ENCODE assay signal across 15 mouse cellular contexts in the genomic region with DNA sequence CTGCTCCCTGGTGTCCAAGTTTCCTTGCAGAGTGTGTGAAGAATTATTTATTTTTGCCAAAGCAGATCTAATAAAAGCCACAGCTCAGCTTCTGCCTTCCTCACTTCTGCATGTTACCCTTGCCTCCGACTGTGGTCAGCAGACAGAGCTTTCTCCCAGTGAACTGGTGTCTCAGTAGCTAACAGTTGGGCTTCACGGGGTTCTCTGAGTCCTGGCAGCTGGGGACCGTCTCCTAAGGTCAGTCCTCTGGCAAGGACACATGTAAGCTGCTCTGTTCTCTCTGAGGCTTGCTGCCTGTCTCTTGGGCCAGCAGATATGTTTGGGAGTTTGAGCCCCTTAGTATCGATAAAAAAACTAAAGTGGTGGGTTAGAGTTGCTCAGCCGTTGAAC. TPM values are rescaled to one million over a fixed set of nuclear protein-coding genes. Genes with fewer than 3 reads are reported as not detected.
A peak's percentile ranks its signal among the peaks of the same experiment; 100 is the strongest.
DNase-seq lines count a peak whose midpoint lies in the region; ATAC-seq and TF ChIP-seq lines count a peak whose summit lies in the region.
"Had no signal": no experiment of that assay in that cellular context is flagged by ENCODE, and none has a peak within 500 bp of the region (broad histone marks: within the 10 kb centered on the region; RNA-seq: fewer than 3 reads in every experiment).

No protein-coding gene starts in this region.

- 68% methylated on average over 5 of the region's 5 CpGs for WGBS in heart, embryonic 11.5 days (ENCODE audit: insufficient replicate concordance)
- 66% methylated on average over 5 of the region's 5 CpGs for WGBS in heart, embryonic 10.5 days
- WGBS in lung, postnatal 0 days = 42% methylated on average over 5 of the region's 5 CpGs
- 84% methylated on average over 5 of the region's 5 CpGs for WGBS in macrophage (ENCODE audit: missing documents)

- peaks cover 44% of the 10 kb centered on the region for H3K27me3 ChIP-seq in heart, embryonic 11.5 days (ENCODE audit: control insufficient read depth, insufficient read depth, low read length)
- peaks cover 76% of the 10 kb centered on the region for H3K27me3 ChIP-seq in heart, embryonic 10.5 days (ENCODE audit: insufficient read depth, poor library complexity, severe bottlenecking)
- H3K27me3 ChIP-seq in lung, postnatal 0 days (replicated peaks; ENCODE audit: insufficient read depth, low read length) = no peaks in the 10 kb centered on the region; the same call in 1 of the 2 replicates
- H3K27me3 ChIP-seq: Patski had no signal

- no peak overlapping the region for H3K27ac ChIP-seq in heart, embryonic 11.5 days (ENCODE audit: low read depth, low read length)
- no peak overlapping the region for H3K27ac ChIP-seq in heart, embryonic 10.5 days
- H3K27ac ChIP-seq in lung, postnatal 0 days (ENCODE audit: low read length) = 0 out of 2 replicates have a peak overlapping the region, but pooled peaks have one; percentile 4
- peak overlapping the region; percentile 58 for H3K27ac ChIP-seq in macrophage
- H3K27ac ChIP-seq: forebrain, embryonic 12.5 days; hindbrain, embryonic 14.5 days; midbrain, embryonic 10.5 days had no signal

- ATAC-seq in heart, embryonic 11.5 days (replicated peaks; ENCODE audit: insufficient number of reproducible peaks, low FRiP score, low TSS enrichment) = no peak
- no peak for ATAC-seq in lung, postnatal 0 days
- ATAC-seq: activated CD4-positive, CD25-positive, alpha-beta regulatory T cell, adult 4 months; Patski had no signal

- peaks cover 34% of the 10 kb centered on the region for H3K4me1 ChIP-seq in heart, embryonic 11.5 days (ENCODE audit: control insufficient read depth, insufficient read depth, low read length)
- peaks cover 59% of the 10 kb centered on the region for H3K4me1 ChIP-seq in heart, embryonic 10.5 days
- peaks cover 40% of the 10 kb centered on the region for H3K4me1 ChIP-seq in lung, postnatal 0 days (ENCODE audit: insufficient read depth, low read depth, low read length)

- 0 out of 2 replicates have a peak overlapping the region, but pooled peaks have one; percentile 10 for H3K9ac ChIP-seq in heart, embryonic 11.5 days (ENCODE audit: low read depth, low read length)
- no peak overlapping the region for H3K9ac ChIP-seq in lung, postnatal 0 days (replicated peaks; ENCODE audit: low read depth)
- H3K9ac ChIP-seq: forebrain, embryonic 12.5 days; hindbrain, embryonic 14.5 days; lung, embryonic 15.5 days had no signal

- TF ChIP-seq EP300 in lung, postnatal 0 days (IDR thresholded peaks at IDR 0.05) = no peak

- peak; percentile 38 for DNase-seq in cerebellum, adult 8-10 months
- no peak for DNase-seq in cerebellum, postnatal 36 days
- no peak for DNase-seq in heart, embryonic 10.5 days (ENCODE audit: low spot score)
- DNase-seq in lung, postnatal 0 days (ENCODE audit: low spot score) = peak; percentile 20
- DNase-seq in lung, adult 18-20 months = no peak
- DNase-seq in ovary, adult 18-20 months (ENCODE audit: low spot score) = no peak
- DNase-seq: thymus, postnatal 25 days had no signal

- peaks cover 7% of the 10 kb centered on the region for H3K36me3 ChIP-seq in heart, embryonic 11.5 days (ENCODE audit: control insufficient read depth, insufficient read depth, low read length)
- peaks cover 25% of the 10 kb centered on the region for H3K36me3 ChIP-seq in heart, embryonic 10.5 days
- peaks cover 22% of the 10 kb centered on the region for H3K36me3 ChIP-seq in lung, postnatal 0 days (ENCODE audit: insufficient read depth, low read length)
- peaks cover 15% of the 10 kb centered on the region; the same call in 1 of the 2 replicates for H3K36me3 ChIP-seq in macrophage (ENCODE audit: inconsistent target)

- H3K9me3 ChIP-seq in heart, embryonic 11.5 days (replicated peaks; ENCODE audit: control insufficient read depth, low read length) = no peaks in the 10 kb centered on the region
- H3K9me3 ChIP-seq in heart, embryonic 10.5 days = no peaks in the 10 kb centered on the region
- no peaks in the 10 kb centered on the region for H3K9me3 ChIP-seq in lung, postnatal 0 days (ENCODE audit: low read length)
- H3K9me3 ChIP-seq: forebrain, embryonic 12.5 days; lung, embryonic 15.5 days; midbrain, embryonic 10.5 days had no signal

- H3K4me3 ChIP-seq in heart, embryonic 11.5 days (ENCODE audit: low read depth, low read length) = no peak overlapping the region
- H3K4me3 ChIP-seq in heart, embryonic 10.5 days = no peak overlapping the region
- no peak overlapping the region for H3K4me3 ChIP-seq in lung, postnatal 0 days (ENCODE audit: low read depth, low read length)
- H3K4me3 ChIP-seq in macrophage (ENCODE audit: inconsistent target) = no peak overlapping the region
- H3K4me3 ChIP-seq: forebrain, embryonic 12.5 days; lung, embryonic 15.5 days; midbrain, embryonic 10.5 days had no signal

- no peak for TF ChIP-seq CTCF in lung, postnatal 0 days (IDR thresholded peaks at IDR 0.05)

- no peak overlapping the region for H3K4me2 ChIP-seq in heart, embryonic 11.5 days
- no peak overlapping the region for H3K4me2 ChIP-seq in lung, postnatal 0 days (replicated peaks; ENCODE audit: low read depth, low read length)
- H3K4me2 ChIP-seq: forebrain, embryonic 12.5 days; hindbrain, embryonic 14.5 days; lung, embryonic 15.5 days had no signal

- peaks cover 27% of the 10 kb centered on the region for H3K79me2 ChIP-seq in macrophage (ENCODE audit: inconsistent target)

RNA-seq across cellular contexts. Expression of a gene that starts 0.9 kb away (rescaled TPM):
- 11.5 and 14.3 TPM in 2 replicates for polyA plus RNA-seq in heart, embryonic 11.5 days (2014; fragmentation: Nextera tagmentation; extraction: Ambion mirVana)
- 14.0 and 14.6 TPM in 2 replicates for polyA plus RNA-seq in heart, embryonic 10.5 days (2016; fragmentation: Nextera tagmentation; extraction: Ambion mirVana)
- 74.9 and 82.0 TPM in 2 replicates for polyA plus RNA-seq in lung, postnatal 0 days (2015; fragmentation: Nextera tagmentation; extraction: Ambion mirVana)
- 100 to 1,000 TPM in 3 of 26 experiments, 10 to 100 TPM in 16, 1 to 10 TPM in 7; 3.3 to 175 (median 28.4) TPM for total RNA-seq in macrophage (2018; cell fraction: chromatin; rRNA removed)
- total RNA-seq in macrophage (2018; cell fraction: cytosol; rRNA removed) = 10 to 100 TPM in 14 of 26 experiments, 1 to 10 TPM in 12; 2.7 to 27.1 (median 10.4) TPM
- 10 to 100 TPM in 17 of 26 experiments, 1 to 10 TPM in 9; 3.5 to 65.9 (median 13.5) TPM for total RNA-seq in macrophage (2018; cell fraction: nucleus; rRNA removed)
- polyA plus RNA-seq in macrophage (2018) = 15.7 to 22.0 TPM (median 19.0 TPM) in 3 replicates
- polyA plus RNA-seq: activated CD4-positive, CD25-positive, alpha-beta regulatory T cell, adult 4 months had no signal

RNA-seq across cellular contexts. Expression of a gene that starts 5.0 kb away (rescaled TPM):
- 28.7 and 35.3 TPM in 2 replicates for polyA plus RNA-seq in heart, embryonic 11.5 days (2014; fragmentation: Nextera tagmentation; extraction: Ambion mirVana)
- 28.3 and 38.9 TPM in 2 replicates for polyA plus RNA-seq in heart, embryonic 10.5 days (2016; fragmentation: Nextera tagmentation; extraction: Ambion mirVana)
- polyA plus RNA-seq in lung, postnatal 0 days (2015; fragmentation: Nextera tagmentation; extraction: Ambion mirVana) = 96.0 and 116 TPM in 2 replicates
- 10 to 100 TPM in 22 of 26 experiments, 1 to 10 TPM in 4; 7.5 to 38.7 (median 16.8) TPM for total RNA-seq in macrophage (2018; cell fraction: chromatin; rRNA removed)
- 10 to 100 TPM; 37.7 to 80.6 (median 52.0) TPM for total RNA-seq in macrophage (2018; cell fraction: cytosol; rRNA removed)
- 10 to 100 TPM; 15.5 to 44.6 (median 23.4) TPM for total RNA-seq in macrophage (2018; cell fraction: nucleus; rRNA removed)
- polyA plus RNA-seq in macrophage (2018) = 36.1 to 135 TPM (median 74.0 TPM) in 3 replicates

RNA-seq across cellular contexts. Expression of a gene that starts 7.2 kb away (rescaled TPM):
- 61.3 and 101 TPM in 2 replicates for polyA plus RNA-seq in heart, embryonic 11.5 days (2014; fragmentation: Nextera tagmentation; extraction: Ambion mirVana)
- polyA plus RNA-seq in heart, embryonic 10.5 days (2016; fragmentation: Nextera tagmentation; extraction: Ambion mirVana) = 23.1 and 38.2 TPM in 2 replicates
- polyA plus RNA-seq in lung, postnatal 0 days (2015; fragmentation: Nextera tagmentation; extraction: Ambion mirVana) = 45.1 and 49.6 TPM in 2 replicates
- 10 to 100 TPM in 24 of 26 experiments, 1 to 10 TPM in 2; 5.1 to 58.6 (median 27.5) TPM for total RNA-seq in macrophage (2018; cell fraction: chromatin; rRNA removed)
- total RNA-seq in macrophage (2018; cell fraction: cytosol; rRNA removed) = 10 to 100 TPM; 32.3 to 71.3 (median 44.7) TPM
- total RNA-seq in macrophage (2018; cell fraction: nucleus; rRNA removed) = 10 to 100 TPM; 22.8 to 70.2 (median 40.4) TPM
- 58.4 to 83.6 TPM (median 60.3 TPM) in 3 replicates for polyA plus RNA-seq in macrophage (2018)

RNA-seq across cellular contexts. Expression of a gene that starts 12.8 kb away (rescaled TPM):
- polyA plus RNA-seq in heart, embryonic 11.5 days (2014; fragmentation: Nextera tagmentation; extraction: Ambion mirVana) = 873 and 1,016 TPM in 2 replicates
- 882 and 900 TPM in 2 replicates for polyA plus RNA-seq in heart, embryonic 10.5 days (2016; fragmentation: Nextera tagmentation; extraction: Ambion mirVana)
- polyA plus RNA-seq in lung, postnatal 0 days (2015; fragmentation: Nextera tagmentation; extraction: Ambion mirVana) = 878 and 910 TPM in 2 replicates
- 100 to 1,000 TPM in 1 of 26 experiments, 10 to 100 TPM in 25; 28.7 to 167 (median 61.5) TPM for total RNA-seq in macrophage (2018; cell fraction: chromatin; rRNA removed)
- 1,000 to 10,000 TPM in 13 of 26 experiments, 100 to 1,000 TPM in 13; 627 to 1,432 (median 968) TPM for total RNA-seq in macrophage (2018; cell fraction: cytosol; rRNA removed)
- total RNA-seq in macrophage (2018; cell fraction: nucleus; rRNA removed) = 100 to 1,000 TPM; 140 to 327 (median 222) TPM
- polyA plus RNA-seq in macrophage (2018) = 766 to 855 TPM (median 779 TPM) in 3 replicates

RNA-seq across cellular contexts. Expression of a gene that starts 14.9 kb away (rescaled TPM):
- 71.5 and 72.9 TPM in 2 replicates for polyA plus RNA-seq in heart, embryonic 11.5 days (2014; fragmentation: Nextera tagmentation; extraction: Ambion mirVana)
- polyA plus RNA-seq in heart, embryonic 10.5 days (2016; fragmentation: Nextera tagmentation; extraction: Ambion mirVana) = 73.2 and 74.5 TPM in 2 replicates
- 48.0 and 50.5 TPM in 2 replicates for polyA plus RNA-seq in lung, postnatal 0 days (2015; fragmentation: Nextera tagmentation; extraction: Ambion mirVana)
- 1 to 10 TPM in 20 of 26 experiments, under 1 TPM in 5, not detected in 1; 0.66 to 4.8 (median 1.9) TPM for total RNA-seq in macrophage (2018; cell fraction: chromatin; rRNA removed)
- total RNA-seq in macrophage (2018; cell fraction: cytosol; rRNA removed) = 10 to 100 TPM; 12.7 to 21.0 (median 16.7) TPM
- total RNA-seq in macrophage (2018; cell fraction: nucleus; rRNA removed) = 10 to 100 TPM in 1 of 26 experiments, 1 to 10 TPM in 25; 2.0 to 10.8 (median 4.9) TPM
- polyA plus RNA-seq in macrophage (2018) = 8.3 to 22.8 TPM (median 12.8 TPM) in 3 replicates

Comparison
In these comparisons a context has a peak if more than half of its experiments do, and no peak if none do; other contexts are left out.
1. DNase-seq: peak in cerebellum, adult 8-10 months (single experiment) and lung, postnatal 0 days (single experiment); none in cerebellum, postnatal 36 days (0 of 2), heart, embryonic 10.5 days (single experiment), lung, adult 18-20 months (0 of 2) and ovary, adult 18-20 months (single experiment).
2. H3K27ac ChIP-seq: peak in lung, postnatal 0 days (single experiment) and macrophage (single experiment); none in heart, embryonic 11.5 days (single experiment) and heart, embryonic 10.5 days (single experiment).